Mouse (Mus musculus): Measurements from ENCODE around the gene Cfap221. TPM values are rescaled to one million over a fixed set of nuclear protein-coding genes. Genes with fewer than 3 reads are reported as not detected.
A peak's percentile ranks its signal among the peaks of the same experiment; 100 is the strongest.

Cfap221 gene
- total and polyA plus RNA-seq, 3 experiments: not detected

GRCm38 (mm10) chr1:119912953-119913814, 83.8 kb downstream of the Cfap221 start, which contains the start of gene Tmem177:
TSS of gene Tmem177 (minus strand) at chr1:119913208.
- H3K27me3 ChIP-seq (ENCODE audit: control insufficient read depth in 1 of 2, insufficient read depth in 2 of 2, low read length in 2 of 2): no peaks in the 10 kb centered on the region
- TF ChIP-seq POLR2AphosphoS5 (IDR thresholded peaks at IDR 0.05; ENCODE audit: borderline replicate concordance, low read depth, low read length) (no peak), USF2 (IDR thresholded peaks at IDR 0.05; ENCODE audit: borderline replicate concordance in 1 of 2, insufficient read depth in 1 of 2, low read depth in 1 of 2, low read length in 2 of 2) (no peak), CHD2 (IDR thresholded peaks at IDR 0.05; ENCODE audit: low read length) (no peak), SMC3 (IDR thresholded peaks at IDR 0.05; ENCODE audit: low read depth, low read length) (no peak), TBP (IDR thresholded peaks at IDR 0.05; ENCODE audit: low read depth, low read length) (peak; percentile 73), E2F4 (IDR thresholded peaks at IDR 0.05; ENCODE audit: borderline replicate concordance, low read depth, low read length) (no peak), CTCF (IDR thresholded peaks at IDR 0.05 in 2 of 3, conservative IDR thresholded peaks at IDR 0.05 in 1 of 3; ENCODE audit: control insufficient read depth in 1 of 3, insufficient read depth in 1 of 3, low read depth in 2 of 3, low read length in 3 of 3, poor library complexity in 1 of 3, severe bottlenecking in 1 of 3) (0 out of 6 replicates have a peak, but pooled peaks of 1 of the 3 experiments have one; percentile 4), MAFK (IDR thresholded peaks at IDR 0.05; ENCODE audit: borderline replicate concordance, low read depth, low read length) (no peak), POLR2AphosphoS2 (IDR thresholded peaks at IDR 0.05; ENCODE audit: low read length) (peak; percentile 84; the same call in 1 of the 2 replicates), SIN3A (IDR thresholded peaks at IDR 0.05; ENCODE audit: low read length) (peak; percentile 85; the same call in 1 of the 2 replicates), MAX (IDR thresholded peaks at IDR 0.05; ENCODE audit: low read length) (peak; percentile 67), GATA1 (IDR thresholded peaks at IDR 0.05; ENCODE audit: low read depth, low read length) (no peak), POLR2A (IDR thresholded peaks at IDR 0.05; ENCODE audit: control insufficient read depth in 1 of 2, insufficient read depth in 1 of 2, low read depth in 1 of 2, low read length in 2 of 2, poor library complexity in 1 of 2) (peak; percentile 76 to 94; a peak in 3 of 4 replicates), MXI1 (IDR thresholded peaks at IDR 0.05; ENCODE audit: low read depth, low read length) (peak; percentile 87), GABPA (IDR thresholded peaks at IDR 0.05; ENCODE audit: low read depth, low read length) (no peak), ZNF384 (IDR thresholded peaks at IDR 0.05; ENCODE audit: low read depth, low read length) (no peak), HCFC1 (IDR thresholded peaks at IDR 0.05; ENCODE audit: low read depth, low read length) (peak; percentile 73), ZMIZ1 (IDR thresholded peaks at IDR 0.05; ENCODE audit: low read depth, low read length) (peak; percentile 83), ELF1 (IDR thresholded peaks at IDR 0.05; ENCODE audit: low read depth, low read length) (peak; percentile 95), BHLHE40 (IDR thresholded peaks at IDR 0.05; ENCODE audit: borderline replicate concordance, low read depth, low read length) (no peak), MAZ (IDR thresholded peaks at IDR 0.05; ENCODE audit: low read depth, low read length) (peak; percentile 75; the same call in 1 of the 2 replicates), RAD21 (IDR thresholded peaks at IDR 0.05; ENCODE audit: low read depth, low read length) (no peak), RCOR1 (IDR thresholded peaks at IDR 0.05; ENCODE audit: low read depth, low read length) (0 out of 2 replicates have a peak, but pooled peaks have one; percentile 14), MYB (IDR thresholded peaks at IDR 0.05; ENCODE audit: low read depth, low read length) (no peak), TCF12 (IDR thresholded peaks at IDR 0.05; ENCODE audit: low read depth, low read length) (0 out of 2 replicates have a peak, but pooled peaks have one; percentile 24), CHD1 (IDR thresholded peaks at IDR 0.05; ENCODE audit: low read depth, low read length) (no peak), TAL1 (IDR thresholded peaks at IDR 0.05; ENCODE audit: low read length) (no peak), NRF1 (IDR thresholded peaks at IDR 0.05; ENCODE audit: insufficient read depth, low read depth, low read length, poor library complexity, severe bottlenecking) (peak; percentile 76), NELFE (IDR thresholded peaks at IDR 0.05; ENCODE audit: low read depth, low read length) (peak; percentile 82), UBTF (IDR thresholded peaks at IDR 0.05; ENCODE audit: borderline replicate concordance, insufficient read depth, low read depth, low read length) (no peak)

More at GRCm38 (mm10) chr1:119912953-119913814, 83.8 kb downstream of the Cfap221 start, which contains the start of gene Tmem177:
- DNase-seq (ENCODE audit: low read depth, low spot score): peak; percentile 96
- peak within 1 kb of the TSS; percentile 86 to 90 for H3K4me3 ChIP-seq (ENCODE audit: control insufficient read depth in 1 of 2, insufficient read depth in 1 of 2, low read depth in 2 of 2, low read length in 2 of 2)
- H3K9me3 ChIP-seq (replicated peaks; ENCODE audit: insufficient read depth, low read length): no peaks in the 10 kb centered on the region
- H3K4me1 ChIP-seq (ENCODE audit: control insufficient read depth in 1 of 2, insufficient read depth in 2 of 2, low read length in 2 of 2): peaks cover 2 to 11% of the 10 kb centered on the region in 2 experiments; a peak in 2 of 4 replicates
- H3K36me3 ChIP-seq (ENCODE audit: control insufficient read depth in 1 of 2, insufficient read depth in 2 of 2, low read length in 2 of 2): peaks cover 0 to 12% of the 10 kb centered on the region in 2 experiments; a peak in 3 of 4 replicates
- peak within 1 kb of the TSS; percentile 88 for H3K9ac ChIP-seq (ENCODE audit: control insufficient read depth, low read depth, low read length, poor library complexity, severe bottlenecking)
- peak within 1 kb of the TSS; percentile 79 for H3K27ac ChIP-seq (ENCODE audit: control insufficient read depth, low read depth, low read length)
- H3K79me2 ChIP-seq (ENCODE audit: control insufficient read depth, insufficient read depth, low read length, poor library complexity): no peaks in the 10 kb centered on the region; the same call in 1 of the 2 replicates

Measured in MEL (cell line).